Mouse (Mus musculus) MEL (cell line): ENCODE measurements around the gene Cpm. TPM values are rescaled to one million over a fixed set of nuclear protein-coding genes. Genes with fewer than 3 reads are reported as not detected.

Source experiments
- DNase-seq: peaks from one replicate; pipeline ENCODE4 v3.0.0; 2011; ENCODE audit warnings: low read depth, low spot score
- H3K27ac ChIP-seq: 2 replicates; pipeline ENCODE4 v1.5.1; 2012; ENCODE audit warnings: low read depth, mild to moderate bottlenecking, control low read depth, low read length, moderate library complexity; ENCODE audit not compliant: control insufficient read depth
- H3K27me3 ChIP-seq, 2 experiments: fragments of 150-350 bp in 1 of 2; sonication (generic) in 1 of 2; 2 replicates each; pipeline ENCODE4 v1.6.1; 2012; ENCODE audit warnings: low read length in 2 of 2, mild to moderate bottlenecking in 2 of 2, improper control_type of control experiment in 1 of 2, moderate library complexity in 1 of 2; ENCODE audit not compliant: insufficient read depth in 2 of 2, control insufficient read depth in 1 of 2
- H3K36me3 ChIP-seq, 2 experiments: 2 replicates each; pipeline ENCODE4 v1.6.1; 2012 to 2014; ENCODE audit warnings: low read length in 2 of 2, improper control_type of control experiment in 1 of 2, inconsistent platforms in 1 of 2, mild to moderate bottlenecking in 1 of 2; ENCODE audit not compliant: insufficient read depth in 2 of 2, control insufficient read depth in 1 of 2
- H3K4me1 ChIP-seq, 2 experiments: fragments of 150-350 bp in 1 of 2; sonication (generic) in 1 of 2; 2 replicates each; pipeline ENCODE4 v1.6.1; 2012; ENCODE audit warnings: low read length in 2 of 2, improper control_type of control experiment in 1 of 2, mild to moderate bottlenecking in 1 of 2; ENCODE audit not compliant: insufficient read depth in 2 of 2, control insufficient read depth in 1 of 2
- H3K4me3 ChIP-seq, 2 experiments: fragments of 150-350 bp in 1 of 2; sonication (generic) in 1 of 2; 2 replicates each; pipeline ENCODE4 v1.5.1; 2012; ENCODE audit warnings: low read depth in 2 of 2, low read length in 2 of 2, mild to moderate bottlenecking in 2 of 2, moderate library complexity in 2 of 2, control low read depth in 1 of 2, improper control_type of control experiment in 1 of 2; ENCODE audit not compliant: control insufficient read depth in 1 of 2, insufficient read depth in 1 of 2
- H3K79me2 ChIP-seq: 2 replicates; pipeline ENCODE4 v1.6.1; 2012; ENCODE audit warnings: mild to moderate bottlenecking, low read length, moderate library complexity; ENCODE audit not compliant: control insufficient read depth, poor library complexity, insufficient read depth
- H3K9ac ChIP-seq: 2 replicates; pipeline ENCODE4 v1.6.1; 2012; ENCODE audit warnings: low read depth, mild to moderate bottlenecking, control low read depth, low read length, moderate library complexity; ENCODE audit not compliant: control insufficient read depth, poor library complexity, severe bottlenecking
- H3K9me3 ChIP-seq: fragments of 150-350 bp; sonication (generic); replicated peaks from 2 replicates; pipeline ENCODE4 v1.6.1; 2012; ENCODE audit warnings: mild to moderate bottlenecking, low read length, improper control_type of control experiment, moderate library complexity; ENCODE audit not compliant: insufficient read depth
- BHLHE40 ChIP-seq: IDR thresholded peaks from 2 replicates; pipeline ENCODE4 v1.6.1; 2012; ENCODE audit warnings: low read depth, mild to moderate bottlenecking, inconsistent platforms, low read length, improper control_type of control experiment, borderline replicate concordance
- CHD1 ChIP-seq: IDR thresholded peaks from 2 replicates; pipeline ENCODE4 v1.6.1; 2012; ENCODE audit warnings: low read depth, mild to moderate bottlenecking, inconsistent platforms, low read length, improper control_type of control experiment
- CHD2 ChIP-seq: IDR thresholded peaks from 2 replicates; pipeline ENCODE4 v1.6.1; 2011; ENCODE audit warnings: low read length, improper control_type of control experiment
- CTCF ChIP-seq, 3 experiments: IDR thresholded peaks in 2 of 3; conservative IDR thresholded peaks in 1 of 3; 2 replicates each; pipeline ENCODE4 v1.5.1; 2011 to 2012; ENCODE audit warnings: low read length in 3 of 3, low read depth in 2 of 3, mild to moderate bottlenecking in 2 of 3, improper control_type of control experiment in 1 of 3, inconsistent platforms in 1 of 3, mixed read lengths in 1 of 3, moderate library complexity in 1 of 3; ENCODE audit not compliant: control insufficient read depth in 1 of 3, insufficient read depth in 1 of 3, poor library complexity in 1 of 3, severe bottlenecking in 1 of 3
- E2F4 ChIP-seq: IDR thresholded peaks from 2 replicates; pipeline ENCODE4 v1.6.1; 2011; ENCODE audit warnings: low read depth, low read length, improper control_type of control experiment, borderline replicate concordance
- ELF1 ChIP-seq: IDR thresholded peaks from 2 replicates; pipeline ENCODE4 v1.6.1; 2014; ENCODE audit warnings: low read depth, mild to moderate bottlenecking, inconsistent platforms, low read length, improper control_type of control experiment, moderate library complexity
- EP300 ChIP-seq, 2 experiments: IDR thresholded peaks; 2 replicates each; pipeline ENCODE4 v1.6.1; 2011; ENCODE audit warnings: improper control_type of control experiment in 2 of 2, low read length in 2 of 2, low read depth in 1 of 2, mild to moderate bottlenecking in 1 of 2
- ETS1 ChIP-seq: IDR thresholded peaks from 2 replicates; pipeline ENCODE4 v1.6.1; 2012; ENCODE audit warnings: low read depth, mild to moderate bottlenecking, inconsistent platforms, low read length, improper control_type of control experiment, moderate library complexity
- HCFC1 ChIP-seq: IDR thresholded peaks from 2 replicates; pipeline ENCODE4 v1.6.1; 2012; ENCODE audit warnings: low read depth, mild to moderate bottlenecking, inconsistent platforms, low read length, improper control_type of control experiment, moderate library complexity
- JUND ChIP-seq: IDR thresholded peaks from 2 replicates; pipeline ENCODE4 v1.6.1; 2011; ENCODE audit warnings: low read depth, mild to moderate bottlenecking, improper control_type of control experiment, low read length
- KAT2A ChIP-seq: conservative IDR thresholded peaks from 2 replicates; pipeline ENCODE4 v1.6.1; 2012; ENCODE audit warnings: low read depth, low read length, improper control_type of control experiment, inconsistent platforms
- MAX ChIP-seq: IDR thresholded peaks from 2 replicates; pipeline ENCODE4 v1.6.1; 2011; ENCODE audit warnings: low read length, improper control_type of control experiment
- MEF2A ChIP-seq: IDR thresholded peaks from 2 replicates; pipeline ENCODE4 v1.6.1; 2014; ENCODE audit warnings: low read depth, mild to moderate bottlenecking, inconsistent platforms, low read length, improper control_type of control experiment; ENCODE audit not compliant: poor library complexity, insufficient replicate concordance, severe bottlenecking; ENCODE audit errors: extremely low read depth
- MXI1 ChIP-seq: IDR thresholded peaks from 2 replicates; pipeline ENCODE4 v1.6.1; 2011; ENCODE audit warnings: mild to moderate bottlenecking, low read depth, low read length, improper control_type of control experiment
- MYB ChIP-seq: IDR thresholded peaks from 2 replicates; pipeline ENCODE4 v1.6.1; 2011; ENCODE audit warnings: mild to moderate bottlenecking, low read depth, low read length, improper control_type of control experiment
- MYC ChIP-seq: IDR thresholded peaks from 2 replicates; pipeline ENCODE4 v1.6.1; 2011; ENCODE audit warnings: low read depth, mild to moderate bottlenecking, low read length, improper control_type of control experiment, moderate library complexity
- NELFE ChIP-seq: IDR thresholded peaks from 2 replicates; pipeline ENCODE4 v1.6.1; 2011; ENCODE audit warnings: low read depth, low read length, improper control_type of control experiment
- POLR2AphosphoS2 ChIP-seq: IDR thresholded peaks from 2 replicates; pipeline ENCODE4 v1.6.1; 2011; ENCODE audit warnings: low read length, improper control_type of control experiment
- RAD21 ChIP-seq: IDR thresholded peaks from 2 replicates; pipeline ENCODE4 v1.6.1; 2011; ENCODE audit warnings: mild to moderate bottlenecking, low read depth, low read length, improper control_type of control experiment
- SIN3A ChIP-seq: IDR thresholded peaks from 2 replicates; pipeline ENCODE4 v1.6.1; 2012; ENCODE audit warnings: low read length, improper control_type of control experiment, inconsistent platforms
- TBP ChIP-seq: IDR thresholded peaks from 2 replicates; pipeline ENCODE4 v1.8.0; 2011; ENCODE audit warnings: low read depth, low read length, improper control_type of control experiment
- TCF12 ChIP-seq: IDR thresholded peaks from 2 replicates; pipeline ENCODE4 v1.6.1; 2014; ENCODE audit warnings: low read depth, mild to moderate bottlenecking, inconsistent platforms, low read length, improper control_type of control experiment, moderate library complexity
- UBTF ChIP-seq: IDR thresholded peaks from 2 replicates; pipeline ENCODE4 v1.6.1; 2012; ENCODE audit warnings: low read depth, mild to moderate bottlenecking, inconsistent platforms, low read length, improper control_type of control experiment, moderate library complexity, borderline replicate concordance; ENCODE audit not compliant: insufficient read depth
- USF1 ChIP-seq: IDR thresholded peaks from 2 replicates; pipeline ENCODE4 v1.6.1; 2014; ENCODE audit warnings: low read depth, mild to moderate bottlenecking, inconsistent platforms, low read length, improper control_type of control experiment, moderate library complexity
- USF2 ChIP-seq, 2 experiments: IDR thresholded peaks; 2 replicates each; pipeline ENCODE4 v1.6.1; 2011 to 2012; ENCODE audit warnings: improper control_type of control experiment in 2 of 2, low read length in 2 of 2, borderline replicate concordance in 1 of 2, inconsistent platforms in 1 of 2, low read depth in 1 of 2, mild to moderate bottlenecking in 1 of 2; ENCODE audit not compliant: insufficient read depth in 1 of 2
- ZC3H11A ChIP-seq: IDR thresholded peaks from 2 replicates; pipeline ENCODE4 v1.6.1; 2012; ENCODE audit warnings: low read depth, mild to moderate bottlenecking, inconsistent platforms, low read length, improper control_type of control experiment
- ZMIZ1 ChIP-seq: IDR thresholded peaks from 2 replicates; pipeline ENCODE4 v1.6.1; 2012; ENCODE audit warnings: low read depth, mild to moderate bottlenecking, inconsistent platforms, low read length, improper control_type of control experiment, moderate library complexity
- ZNF384 ChIP-seq: IDR thresholded peaks from 2 replicates; pipeline ENCODE4 v1.6.1; 2012; ENCODE audit warnings: low read depth, mild to moderate bottlenecking, inconsistent platforms, low read length, improper control_type of control experiment
- polyA plus RNA-seq, 2 experiments: library from polyadenylated mRNA; stranded (reverse) in 1 of 2; unstranded in 1 of 2; fragments of >175 nt in 1 of 2; fragments of >200 nt in 1 of 2; gene quantifications; 2 replicates each; pipeline versions ENCODE4 v1.2.1 to v1.2.4; 2012; ENCODE audit warnings: low replicate concordance in 2 of 2, low read depth in 1 of 2; ENCODE audit not compliant: insufficient read length in 2 of 2, insufficient read depth in 1 of 2, missing spikeins in 1 of 2
- total RNA-seq: library from RNA; depleted of rRNA; stranded (reverse); fragments of 300-350 nt; gene quantifications from 2 replicates; pipeline ENCODE4 v1.2.3, GENCODE M21; 2012

Gene Cpm
- total and polyA plus RNA-seq, 3 experiments: 0.04 to 0.40 TPM; not detected in 1

DNA sequence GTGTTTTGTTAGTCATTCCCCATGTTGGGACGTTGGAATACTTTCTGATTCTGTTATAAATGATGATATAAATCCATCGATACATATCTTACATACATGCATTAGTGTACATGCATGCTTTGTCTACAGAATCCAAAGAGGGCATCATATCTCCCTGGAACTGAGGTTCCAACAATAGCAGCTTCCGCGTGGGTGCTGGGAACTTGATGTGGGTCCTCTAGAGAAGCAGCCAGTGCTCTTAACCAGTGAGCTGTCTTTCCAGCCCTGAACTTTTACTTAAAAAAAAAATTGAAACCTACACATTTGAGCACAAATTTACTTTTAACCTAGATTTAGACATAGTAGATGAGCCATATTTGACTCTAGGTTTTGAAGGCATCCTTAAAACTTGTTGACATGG is 3.1 kb downstream of the Cpm start:
- Histone ChIP-seq H3K27me3 (no peaks in the 10 kb centered on the region), H3K4me1 (no peaks in the 10 kb centered on the region), H3K36me3 (no peaks in the 10 kb centered on the region), H3K9ac (no peak overlapping the region), H3K27ac (no peak overlapping the region), H3K9me3 (no peaks in the 10 kb centered on the region), H3K4me3 (no peak overlapping the region), H3K79me2 (no peaks in the 10 kb centered on the region)
- no peak for DNase-seq
- TF ChIP-seq ETS1 (no peak), ZNF384 (no peak), CHD2 (no peak), POLR2AphosphoS2 (no peak), BHLHE40 (no peak), E2F4 (no peak), ZC3H11A (no peak), HCFC1 (no peak), RAD21 (no peak), MYB (no peak), EP300 (IDR thresholded peaks at IDR 0.05; ENCODE audit: low read depth in 1 of 2, low read length in 2 of 2) (no peak), UBTF (no peak), USF1 (no peak), MAX (no peak), NELFE (no peak), CTCF (IDR thresholded peaks at IDR 0.05 in 2 of 3, conservative IDR thresholded peaks at IDR 0.05 in 1 of 3; ENCODE audit: control insufficient read depth in 1 of 3, insufficient read depth in 1 of 3, low read depth in 2 of 3, low read length in 3 of 3, poor library complexity in 1 of 3, severe bottlenecking in 1 of 3) (no peak)

DNA sequence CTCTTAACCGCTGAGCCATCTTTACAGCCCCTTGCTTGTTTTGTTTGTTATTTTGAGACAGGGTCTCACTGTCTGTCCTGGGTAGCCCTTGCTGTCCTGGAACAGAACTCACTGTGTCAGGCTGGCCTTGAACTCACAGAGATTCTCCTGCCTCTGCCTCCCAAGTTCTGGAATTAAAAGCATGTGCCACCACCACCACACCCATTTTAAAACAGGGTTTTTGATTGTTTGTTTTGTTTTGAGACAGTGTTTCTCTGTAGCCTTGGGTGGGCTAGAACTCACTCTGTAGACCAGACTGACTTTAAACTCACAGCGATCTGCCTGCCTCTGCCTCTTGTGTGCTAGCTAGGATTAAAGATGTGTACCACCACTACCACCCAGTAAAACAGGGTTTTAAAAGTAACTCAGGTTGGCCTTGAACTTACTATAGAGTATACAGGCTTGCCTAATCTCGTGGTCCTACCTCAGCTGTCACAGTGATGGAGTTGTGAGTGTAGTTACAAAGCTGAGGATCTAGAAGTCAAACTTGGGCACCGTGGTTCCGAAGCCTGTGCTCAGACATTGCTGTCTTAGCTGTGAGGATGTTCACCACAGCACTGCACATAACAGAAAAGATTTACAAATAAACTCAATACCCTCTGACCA is 4.4 kb downstream of the Cpm start:
- Histone ChIP-seq H3K9ac (no peak overlapping the region), H3K36me3 (no peaks in the 10 kb centered on the region), H3K9me3 (no peaks in the 10 kb centered on the region), H3K79me2 (no peaks in the 10 kb centered on the region), H3K4me3 (no peak overlapping the region), H3K27me3 (no peaks in the 10 kb centered on the region), H3K27ac (no peak overlapping the region), H3K4me1 (no peaks in the 10 kb centered on the region)
- DNase-seq: no peak
- TF ChIP-seq JUND (no peak), EP300 (IDR thresholded peaks at IDR 0.05; ENCODE audit: low read depth in 1 of 2, low read length in 2 of 2) (no peak), MYB (no peak), MEF2A (no peak), ETS1 (no peak), POLR2AphosphoS2 (no peak), TCF12 (no peak), MAX (no peak), ELF1 (no peak), CHD1 (no peak), ZMIZ1 (no peak), MXI1 (no peak), TBP (no peak), ZNF384 (no peak), KAT2A (no peak), SIN3A (no peak), MYC (no peak), USF2 (IDR thresholded peaks at IDR 0.05; ENCODE audit: borderline replicate concordance in 1 of 2, insufficient read depth in 1 of 2, low read depth in 1 of 2, low read length in 2 of 2) (no peak), USF1 (no peak)
